Mouse (Mus musculus) limb, embryonic 14.5 days (tissue): ENCODE results near the gene Snrnp70. TPM values are rescaled to one million over a fixed set of nuclear protein-coding genes. Genes with fewer than 3 reads are reported as not detected.
A peak's percentile ranks its signal among the peaks of the same experiment; 100 is the strongest.

Source experiments
- ATAC-seq: fragments of 200-750 bp; cut with Nextera tagmentation; 2 replicates; pipeline ENCODE4 v1.8.0; 2017; ENCODE audit warnings: low read depth, moderate number of reproducible peaks, moderate TSS enrichment; ENCODE audit not compliant: low FRiP score
- DNase-seq: peaks from one replicate; pipeline ENCODE4 v3.0.0-alpha.2; 2015; ENCODE audit warnings: low spot score
- H3K27ac ChIP-seq: fragments of 300-500 bp; sonication (generic); replicated peaks from 2 replicates; pipeline ENCODE4 v1.5.1; 2014; ENCODE audit warnings: low read depth, mild to moderate bottlenecking, low read length, moderate library complexity, mixed read lengths
- H3K27me3 ChIP-seq: fragments of 300-500 bp; sonication (generic); 2 replicates; pipeline ENCODE4 v1.6.1; 2014; ENCODE audit warnings: low read length, mixed read lengths; ENCODE audit not compliant: control insufficient read depth, insufficient read depth
- H3K36me3 ChIP-seq: fragments of 300-500 bp; sonication (generic); 2 replicates; pipeline ENCODE4 v1.6.1; 2014; ENCODE audit warnings: mild to moderate bottlenecking, low read length, moderate library complexity, mixed read lengths; ENCODE audit not compliant: control insufficient read depth, insufficient read depth
- H3K4me1 ChIP-seq: fragments of 300-500 bp; sonication (generic); 2 replicates; pipeline ENCODE4 v1.6.1; 2014; ENCODE audit warnings: antibody characterized with exemption, low read length, mixed read lengths; ENCODE audit not compliant: control insufficient read depth, insufficient read depth
- H3K4me2 ChIP-seq: fragments of 300-500 bp; sonication (generic); replicated peaks from 2 replicates; pipeline ENCODE4 v1.6.1; 2014; ENCODE audit warnings: low read depth, mild to moderate bottlenecking, low read length, moderate library complexity; ENCODE audit not compliant: severe bottlenecking
- H3K4me3 ChIP-seq: fragments of 300-500 bp; sonication (generic); replicated peaks from 2 replicates; pipeline ENCODE4 v1.5.1; 2014; ENCODE audit warnings: low read length
- H3K9ac ChIP-seq: fragments of 300-500 bp; sonication (generic); 2 replicates; pipeline ENCODE4 v1.6.1; 2014; ENCODE audit warnings: mild to moderate bottlenecking, low read depth, low read length, moderate library complexity; ENCODE audit not compliant: severe bottlenecking
- H3K9me3 ChIP-seq: fragments of 300-500 bp; sonication (generic); 2 replicates; pipeline ENCODE4 v1.6.1; 2016; ENCODE audit warnings: low read length; ENCODE audit not compliant: control insufficient read depth
- POLR2A ChIP-seq: fragments of 200-500 bp; IDR thresholded peaks from 2 replicates; pipeline ENCODE4 v1.8.0; 2012; ENCODE audit warnings: inconsistent platforms, mild to moderate bottlenecking, moderate library complexity, borderline replicate concordance; ENCODE audit not compliant: insufficient read depth, insufficient read length; ENCODE audit errors: extremely low read depth
- WGBS: fragments of 180-500 bp; shearing (Covaris S2); extraction: QIAGEN DNeasy Blood & Tissue Kit; methylation state at CpG from one replicate; pipeline ENCODE4 v1.1.7; 2014; 5-methylcytosine and 5-hydroxymethylcytosine counted together
- polyA plus RNA-seq, 2 experiments: library from polyadenylated mRNA; depleted of rRNA in 1 of 2; stranded (reverse) in 1 of 2; unstranded in 1 of 2; fragments of >200 nt; fragmentation: Nextera tagmentation in 1 of 2; extraction: Ambion mirVana in 1 of 2; gene quantifications; 2 replicates each; pipeline versions ENCODE4 v1.2.1 to v1.2.3; 2012 to 2014

Snrnp70 gene
- polyA plus RNA-seq, 2 experiments = 69.7 to 694 TPM

DNA sequence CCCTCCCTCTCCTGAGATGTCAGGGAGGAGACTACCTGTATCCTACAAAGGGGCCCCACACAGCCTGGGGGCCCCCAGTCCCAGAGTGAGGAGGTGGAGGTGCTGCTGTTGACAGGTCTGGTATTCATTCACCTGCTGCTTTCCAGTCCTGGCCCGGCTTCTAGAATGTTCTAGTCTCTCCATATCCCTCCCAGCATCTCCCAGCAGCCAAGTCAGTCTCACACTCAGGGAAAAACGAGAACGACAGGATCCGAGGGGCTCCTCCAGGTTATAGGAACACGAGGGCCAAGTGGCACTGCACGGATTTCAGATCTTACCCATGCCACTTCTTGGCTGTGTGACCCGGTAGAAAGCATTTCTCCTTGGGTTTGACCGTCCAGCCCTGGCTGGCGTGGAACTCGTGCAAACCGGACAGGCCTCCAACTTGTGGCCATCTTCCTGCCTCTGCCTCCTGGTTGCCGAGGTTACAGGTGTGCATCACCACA, 19.2 kb upstream of the Snrnp70 start:
- H3K27me3 ChIP-seq = peaks cover 62% of the 10 kb centered on the region
- peaks cover 6% of the 10 kb centered on the region for H3K4me1 ChIP-seq
- H3K4me3 ChIP-seq = peak overlapping the region; percentile 58; the same call in 1 of the 2 replicates
- H3K4me2 ChIP-seq = no peak overlapping the region; the same call in 1 of the 2 replicates
- no peak for TF ChIP-seq POLR2A
- no peak overlapping the region for H3K9ac ChIP-seq
- H3K27ac ChIP-seq = no peak overlapping the region
- no peak for DNase-seq
- 42% methylated on average over 12 of the region's 12 CpGs for WGBS
- no peaks in the 10 kb centered on the region for H3K36me3 ChIP-seq
- ATAC-seq = no peak
- no peaks in the 10 kb centered on the region for H3K9me3 ChIP-seq

DNA sequence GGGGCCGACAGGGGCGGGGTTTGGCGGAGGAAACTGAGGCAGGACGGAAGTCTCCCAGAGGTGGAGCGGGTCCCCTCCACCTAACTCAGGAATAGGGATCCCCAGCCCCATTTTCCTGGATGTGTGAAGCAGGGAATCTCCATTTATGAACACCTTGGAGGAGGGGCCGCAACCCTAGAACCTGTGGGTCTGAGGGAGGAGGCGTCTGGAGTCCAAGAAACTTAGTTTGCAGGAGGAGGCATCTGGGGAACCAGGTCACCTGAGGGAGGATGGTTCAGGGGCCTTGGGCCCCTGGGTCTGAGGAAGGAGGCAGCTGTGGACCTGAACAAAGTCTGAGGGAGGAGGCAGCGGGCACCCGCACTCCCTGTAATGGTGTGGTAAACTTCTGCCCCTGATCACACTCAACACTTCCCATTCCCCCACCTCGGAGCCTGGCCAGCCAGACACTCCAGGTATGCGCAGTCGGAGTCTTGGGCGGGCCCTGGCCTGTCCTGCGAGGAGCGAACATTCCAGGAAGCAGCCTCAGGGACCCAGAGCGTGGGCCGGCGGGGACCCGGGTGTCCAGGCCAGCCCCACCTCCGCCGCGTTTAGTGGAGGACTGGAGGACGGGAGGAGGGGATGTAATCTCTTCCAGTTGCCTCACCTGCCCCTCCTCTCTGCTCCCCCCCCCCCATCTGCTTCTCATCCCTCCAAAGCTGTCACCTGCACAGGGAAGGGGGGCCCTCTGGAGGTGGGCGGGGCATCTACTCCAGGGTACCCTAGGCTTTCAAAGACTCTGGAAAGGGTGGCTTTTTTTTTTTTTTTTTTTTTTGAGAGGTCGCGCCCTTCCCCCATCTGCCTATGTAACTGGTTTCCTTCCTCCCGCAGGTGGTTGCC, 18.6 kb upstream of the Snrnp70 start:
- Histone ChIP-seq H3K4me3 (peak overlapping the region; percentile 58), H3K4me2 (peak overlapping the region; percentile 83), H3K27me3 (peaks cover 62% of the 10 kb centered on the region), H3K9ac (peak overlapping the region; percentile 68), H3K36me3 (no peaks in the 10 kb centered on the region), H3K27ac (no peak overlapping the region; the same call in 1 of the 2 replicates), H3K9me3 (no peaks in the 10 kb centered on the region), H3K4me1 (peaks cover 4% of the 10 kb centered on the region)
- ATAC-seq (peak; percentile 20), DNase-seq (peak; percentile 18)
- TF ChIP-seq POLR2A = no peak
- 2% methylated on average over 21 of the region's 27 CpGs for WGBS

DNA sequence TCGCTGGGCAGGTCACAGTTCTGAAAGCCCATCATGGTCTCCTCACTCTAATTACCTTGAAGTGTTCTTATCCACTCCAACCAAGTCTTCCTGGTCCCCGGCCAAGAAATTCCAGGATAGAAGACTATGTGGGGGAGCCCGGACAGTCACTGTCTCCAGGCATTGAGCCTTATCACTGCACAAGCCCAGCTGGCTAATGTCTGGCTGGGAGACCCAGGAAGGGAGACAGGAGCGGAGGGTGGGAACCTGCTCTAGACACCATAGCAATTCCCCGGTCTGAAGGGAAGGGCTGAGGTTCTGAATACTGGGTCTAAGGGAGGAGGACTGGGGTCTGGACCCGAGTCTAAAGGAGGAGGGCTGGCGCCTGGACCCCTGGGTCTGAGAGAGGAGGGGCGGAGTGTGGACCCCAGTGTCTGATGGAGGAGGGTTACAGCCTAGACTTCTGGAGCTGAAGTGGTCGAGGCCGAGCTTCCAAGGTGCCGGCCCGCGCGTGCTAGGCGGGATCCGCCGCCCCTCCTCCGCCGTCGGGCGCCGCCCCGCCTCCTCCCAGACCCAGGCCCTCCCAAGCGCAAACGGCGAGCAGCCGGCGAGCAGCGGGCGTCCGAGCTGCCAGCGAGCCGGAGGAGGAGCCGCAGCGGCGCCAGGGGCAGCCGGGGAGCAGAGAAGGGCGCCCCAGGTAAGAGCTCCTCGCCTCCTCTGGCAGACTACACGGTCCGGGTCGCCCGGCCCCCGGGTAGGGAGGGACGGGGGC, 17.7 kb upstream of the Snrnp70 start, which contains the start of gene Ntf5:
TSS of gene Ntf5 (plus strand) at position 583 of the 751 bp plus-strand sequence.
- Histone ChIP-seq H3K36me3 (no peaks in the 10 kb centered on the region), H3K4me3 (peak within 1 kb of the TSS; percentile 58), H3K27me3 (peaks cover 67% of the 10 kb centered on the region), H3K9me3 (no peaks in the 10 kb centered on the region), H3K4me1 (peaks cover 4% of the 10 kb centered on the region), H3K4me2 (peak within 1 kb of the TSS; percentile 83), H3K27ac (no peak within 1 kb of the TSS; the same call in 1 of the 2 replicates), H3K9ac (peak within 1 kb of the TSS; percentile 68)
- DNase-seq = no peak
- WGBS = 5% methylated on average over 37 of the region's 45 CpGs
- no peak for TF ChIP-seq POLR2A
- peak; percentile 58 for ATAC-seq

DNA sequence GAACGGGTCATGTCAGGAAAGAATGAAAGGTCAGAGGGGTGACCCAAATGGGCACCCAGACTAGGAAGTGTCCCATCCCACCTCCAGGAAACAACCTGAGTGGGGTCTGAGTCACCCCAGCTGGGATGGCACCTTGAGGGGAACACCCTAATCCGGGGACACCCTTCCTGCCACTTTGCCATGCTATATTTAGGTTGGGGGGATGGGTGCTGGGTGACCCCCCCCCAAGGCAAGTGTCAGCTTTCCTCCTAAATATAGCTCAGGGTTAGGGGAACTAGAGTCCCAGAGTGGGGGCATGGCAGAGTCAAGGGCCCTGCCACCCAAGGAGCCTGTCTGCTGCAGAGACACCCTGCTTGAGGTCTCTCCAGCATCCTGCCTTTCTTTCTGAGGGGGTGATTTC, 16.9 kb upstream of the Snrnp70 start:
- peaks cover 76% of the 10 kb centered on the region for H3K27me3 ChIP-seq
- H3K4me3 ChIP-seq = no peak overlapping the region
- no peak overlapping the region for H3K4me2 ChIP-seq
- TF ChIP-seq POLR2A = no peak
- no peak overlapping the region for H3K9ac ChIP-seq
- DNase-seq (no peak), ATAC-seq (no peak)
- H3K9me3 ChIP-seq = no peaks in the 10 kb centered on the region
- no peaks in the 10 kb centered on the region for H3K36me3 ChIP-seq
- H3K27ac ChIP-seq = no peak overlapping the region
- 81% methylated on average over 2 of the region's 2 CpGs for WGBS
- peaks cover 4% of the 10 kb centered on the region for H3K4me1 ChIP-seq

DNA sequence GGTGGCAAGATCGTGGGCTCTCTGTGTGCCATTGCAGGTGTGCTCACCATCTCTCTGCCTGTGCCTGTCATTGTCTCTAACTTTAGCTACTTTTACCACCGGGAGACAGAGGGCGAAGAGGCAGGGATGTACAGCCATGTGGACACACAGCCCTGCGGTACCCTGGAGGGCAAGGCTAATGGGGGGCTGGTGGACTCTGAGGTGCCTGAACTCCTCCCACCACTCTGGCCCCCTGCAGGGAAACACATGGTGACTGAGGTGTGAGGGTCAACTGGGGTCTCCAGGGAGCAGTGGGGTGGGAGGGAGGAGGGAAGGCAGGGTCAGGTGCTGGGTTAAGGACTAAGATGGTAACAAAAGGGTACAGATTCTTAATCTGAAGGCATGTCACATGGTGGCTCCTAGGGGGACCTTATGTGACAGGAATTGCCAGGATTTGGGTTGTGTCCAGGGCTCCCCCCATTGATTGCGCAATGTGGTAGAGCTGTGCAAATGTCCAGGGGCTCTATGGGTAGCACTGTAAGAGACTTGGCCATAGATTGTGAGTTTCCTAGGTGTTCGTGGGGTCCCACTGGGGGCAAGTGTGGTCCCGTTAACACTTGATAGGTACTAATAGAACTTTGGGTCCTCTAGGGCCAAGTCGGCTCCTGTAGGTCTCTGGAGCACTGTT, 14.1 kb upstream of the Snrnp70 start:
- 83% methylated on average over 8 of the region's 8 CpGs for WGBS
- Histone ChIP-seq H3K4me3 (no peak overlapping the region), H3K9me3 (no peaks in the 10 kb centered on the region), H3K9ac (no peak overlapping the region), H3K36me3 (no peaks in the 10 kb centered on the region), H3K4me1 (peaks cover 7% of the 10 kb centered on the region), H3K27ac (no peak overlapping the region), H3K27me3 (peaks cover 74% of the 10 kb centered on the region), H3K4me2 (no peak overlapping the region)
- ATAC-seq (no peak), DNase-seq (no peak)
- TF ChIP-seq POLR2A = no peak
